Mouse (Mus musculus) olfactory bulb, adult 2 months (tissue): ENCODE measurements at regions not wholly inside any gene's neighbourhood (a gene's known extent, or its start where the extent isn't known, plus 50 kb on each side); places are given as distances from the start of the nearest gene placed in this dataset.

ENCODE experiments used
- H3K27ac ChIP-seq: fragments of 200-500 bp; 2 replicates; pipeline ENCODE4 v1.5.1; 2012; ENCODE audit warnings: low read depth, low read length; ENCODE audit not compliant: insufficient read depth
- H3K4me1 ChIP-seq: fragments of 200-500 bp; 2 replicates; pipeline ENCODE4 v1.6.1; 2012; ENCODE audit warnings: low read length; ENCODE audit not compliant: control insufficient read depth, insufficient read depth
- H3K4me3 ChIP-seq: fragments of 200-500 bp; 2 replicates; pipeline ENCODE4 v1.5.1; 2012; ENCODE audit warnings: mild to moderate bottlenecking, low read depth, low read length, moderate library complexity; ENCODE audit not compliant: insufficient read depth
- CTCF ChIP-seq: fragments of 200-500 bp; IDR thresholded peaks from 2 replicates; pipeline ENCODE4 v1.5.1; 2012; ENCODE audit warnings: low read depth, mild to moderate bottlenecking, low read length, moderate library complexity; ENCODE audit not compliant: insufficient read depth
- POLR2A ChIP-seq: fragments of 200-500 bp; IDR thresholded peaks from 2 replicates; pipeline ENCODE4 v1.6.1; 2012; ENCODE audit warnings: mild to moderate bottlenecking, low read depth, low read length, moderate library complexity; ENCODE audit not compliant: insufficient read depth
- WGBS: fragments of 180-500 bp; shearing (Covaris S2); methylation state at CpG from one replicate; pipeline ENCODE4 v1.1.7; 2018; 5-methylcytosine and 5-hydroxymethylcytosine counted together

DNA sequence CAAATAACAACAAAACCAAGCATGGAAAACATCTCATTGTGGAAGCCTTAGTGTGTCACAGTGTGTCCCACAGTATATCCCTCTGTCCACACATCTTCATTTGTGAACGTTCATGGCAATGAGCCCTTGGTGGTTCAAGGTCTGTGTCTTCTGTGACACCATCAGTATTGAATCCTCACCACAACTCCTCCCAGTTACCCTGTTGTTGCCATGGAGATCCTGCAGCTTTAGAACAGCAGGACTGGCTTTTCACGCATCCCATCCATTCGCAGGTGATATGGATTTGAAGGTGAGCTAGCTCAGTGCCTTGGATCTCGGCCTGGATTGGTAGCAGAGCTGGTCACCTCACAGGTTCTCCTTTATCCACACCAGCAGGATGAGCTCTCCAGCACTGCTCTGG lies 390.2 kb downstream of the Fat4 start:
- H3K4me1 ChIP-seq: no peaks in the 10 kb centered on the region
- 95% methylated on average over 4 of the region's 4 CpGs for WGBS
- H3K4me3 ChIP-seq: no peak overlapping the region
- TF ChIP-seq CTCF (no peak), POLR2A (no peak)
- no peak overlapping the region for H3K27ac ChIP-seq

- H3K4me3 ChIP-seq: no peak overlapping the region
- H3K4me1 ChIP-seq: no peaks in the 10 kb centered on the region
- WGBS: 90% methylated on average over 6 of the region's 6 CpGs
- no peak overlapping the region for H3K27ac ChIP-seq
- no peak for TF ChIP-seq POLR2A
- no peak for TF ChIP-seq CTCF
Measured at GRCm38 (mm10) chr3:39277310-39277709, 390.6 kb downstream of the Fat4 start.

GRCm38 (mm10) chr3:39295255-39295654 lies 408.5 kb downstream of the Fat4 start:
- H3K4me1 ChIP-seq: no peaks in the 10 kb centered on the region
- TF ChIP-seq POLR2A (no peak), CTCF (no peak)
- H3K27ac ChIP-seq: no peak overlapping the region
- H3K4me3 ChIP-seq: no peak overlapping the region
- 92% methylated on average over 3 of the region's 3 CpGs for WGBS

GRCm38 (mm10) chr3:39296257-39296656 lies 409.5 kb downstream of the Fat4 start:
- H3K4me1 ChIP-seq: no peaks in the 10 kb centered on the region
- no peak for TF ChIP-seq POLR2A
- 84% methylated on average over 4 of the region's 4 CpGs for WGBS
- no peak overlapping the region for H3K4me3 ChIP-seq
- H3K27ac ChIP-seq: no peak overlapping the region

GRCm38 (mm10) chr3:39309487-39309886 lies 422.7 kb downstream of the Fat4 start:
- Histone ChIP-seq H3K27ac (no peak overlapping the region), H3K4me3 (no peak overlapping the region), H3K4me1 (no peaks in the 10 kb centered on the region)
- TF ChIP-seq POLR2A: no peak
- TF ChIP-seq CTCF: no peak
- WGBS: 91% methylated on average over 1 of the region's 1 CpGs

DNA sequence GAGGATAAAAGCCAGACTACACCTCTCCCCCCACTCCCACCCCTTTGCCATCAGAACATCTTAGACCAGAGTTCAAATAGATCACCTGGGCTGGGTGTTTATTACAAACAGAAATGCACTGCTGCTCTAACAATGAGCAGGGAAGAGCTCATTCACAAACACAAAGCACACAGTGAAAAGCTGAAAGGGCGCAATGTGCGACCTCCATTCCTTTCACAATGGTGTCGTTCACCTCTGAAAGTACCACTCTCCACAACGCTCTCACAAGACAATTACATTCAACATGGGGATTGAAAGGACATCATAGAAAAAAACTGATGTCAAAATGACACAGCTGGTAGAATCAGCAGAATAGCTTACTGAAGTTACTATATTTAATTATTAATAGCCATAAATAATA lies 426.8 kb downstream of the Fat4 start:
- WGBS: 83% methylated on average over 4 of the region's 4 CpGs
- H3K4me3 ChIP-seq: no peak overlapping the region
- no peak for TF ChIP-seq POLR2A
- TF ChIP-seq CTCF: no peak
- H3K4me1 ChIP-seq: no peaks in the 10 kb centered on the region
- H3K27ac ChIP-seq: no peak overlapping the region

GRCm38 (mm10) chr3:39320851-39321250 lies 434.1 kb downstream of the Fat4 start:
- TF ChIP-seq CTCF (no peak), POLR2A (no peak)
- no peak overlapping the region for H3K4me3 ChIP-seq
- H3K27ac ChIP-seq: no peak overlapping the region
- WGBS: 50% methylated on average over 7 of the region's 7 CpGs
- no peaks in the 10 kb centered on the region for H3K4me1 ChIP-seq

DNA sequence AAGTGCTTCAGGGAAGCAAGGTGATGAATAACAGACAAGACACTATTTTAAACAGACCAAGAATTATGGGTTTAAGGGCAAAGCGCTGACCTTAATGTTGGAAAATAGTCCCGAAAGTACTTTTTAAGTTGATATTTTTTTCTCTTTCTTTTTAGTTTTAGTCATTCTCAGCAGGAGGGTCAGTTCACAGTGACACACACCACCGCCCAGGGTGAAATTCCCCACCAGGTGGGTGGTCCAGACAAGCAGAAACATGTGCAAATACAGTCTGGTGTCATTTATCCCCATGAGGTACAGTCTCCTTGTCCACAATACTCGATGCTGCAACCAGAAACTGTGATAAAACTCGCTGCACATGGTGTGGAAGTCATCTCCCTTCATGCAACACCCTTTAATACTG lies 435.5 kb downstream of the Fat4 start:
- WGBS: 86% methylated on average over 5 of the region's 5 CpGs
- Histone ChIP-seq H3K4me3 (no peak overlapping the region), H3K4me1 (no peaks in the 10 kb centered on the region), H3K27ac (no peak overlapping the region)
- TF ChIP-seq CTCF (no peak), POLR2A (no peak)

DNA sequence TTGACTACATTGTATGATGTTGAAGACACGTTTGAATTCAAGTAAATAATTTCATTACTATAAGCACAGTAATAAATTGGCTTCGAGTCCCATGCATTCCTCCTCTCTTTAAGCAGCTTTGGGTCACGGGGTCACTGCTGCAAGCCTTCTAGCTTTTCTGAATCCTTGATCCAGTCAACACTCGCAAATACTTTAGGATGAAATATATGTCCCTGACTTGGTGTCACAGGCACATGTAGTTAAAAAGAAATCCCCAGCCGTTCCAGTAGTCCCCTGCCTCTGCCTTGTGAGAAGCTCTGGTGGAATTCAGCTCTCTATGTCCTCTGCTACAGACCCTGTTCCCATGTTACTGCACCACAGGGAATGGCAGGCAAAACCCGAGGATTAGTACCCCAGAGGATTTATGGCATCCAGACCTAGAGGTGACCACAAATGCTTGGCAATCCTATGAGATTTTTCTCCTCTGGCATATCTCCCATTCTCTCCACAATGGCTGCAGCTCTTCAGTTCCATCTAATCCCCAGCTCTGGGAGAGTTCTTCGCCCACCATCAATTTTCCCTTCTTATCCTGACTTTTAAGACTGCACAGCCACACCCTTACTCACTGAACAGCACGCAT lies 449.0 kb downstream of the Fat4 start:
- WGBS: 75% methylated on average over 8 of the region's 8 CpGs
- no peak overlapping the region for H3K4me3 ChIP-seq
- no peaks in the 10 kb centered on the region for H3K4me1 ChIP-seq
- no peak for TF ChIP-seq POLR2A
- TF ChIP-seq CTCF: no peak
- no peak overlapping the region for H3K27ac ChIP-seq

- H3K4me3 ChIP-seq: no peak overlapping the region
- H3K4me1 ChIP-seq: no peaks in the 10 kb centered on the region
- WGBS: 61% methylated on average over 3 of the region's 3 CpGs
- TF ChIP-seq CTCF: no peak
- TF ChIP-seq POLR2A: no peak
- H3K27ac ChIP-seq: no peak overlapping the region
Measured at GRCm38 (mm10) chr3:39341161-39341687, 454.5 kb downstream of the Fat4 start.
